Mouse (Mus musculus): ENCODE measurements around the gene Mnd1.

GRCm38 (mm10) chr3:84126721-84127120 is 28.9 kb downstream of the Mnd1 start:
- TF ChIP-seq CTCF (IDR thresholded peaks at IDR 0.05; ENCODE audit: low read depth), result no peak
- TF ChIP-seq EP300 (IDR thresholded peaks at IDR 0.05; ENCODE audit: low read depth), result no peak
